Mouse (Mus musculus): ENCODE measurements at regions not wholly inside any gene's neighbourhood (a gene's known extent, or its start where the extent isn't known, plus 50 kb on each side); places are given as distances from the start of the nearest gene placed in this dataset.
A peak's percentile ranks its signal among the peaks of the same experiment; 100 is the strongest.

DNA sequence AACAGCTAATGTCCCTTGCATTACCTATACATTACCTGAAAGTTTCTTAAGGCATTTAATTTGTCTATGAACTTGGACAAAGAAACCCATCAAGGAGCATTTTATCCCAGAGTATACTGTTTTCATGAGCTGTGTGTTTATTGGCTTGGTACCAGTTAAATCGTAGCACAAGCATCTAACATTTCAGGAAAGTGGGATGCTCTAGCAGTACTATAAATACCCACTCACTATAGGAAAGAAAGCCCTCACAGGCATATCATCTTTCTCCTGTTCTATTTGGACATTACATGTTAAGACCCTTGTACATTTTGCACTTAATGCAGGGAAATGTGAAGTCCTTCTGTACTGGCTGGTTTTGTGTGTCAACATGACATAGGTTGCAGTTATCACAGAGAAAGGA, 163.9 kb downstream of the Ptprc start:
- no peak for DNase-seq

GRCm38 (mm10) chr1:138010910-138011477, 164.5 kb downstream of the Ptprc start:
- DNase-seq: no peak

GRCm38 (mm10) chr1:138006811-138007210, 168.7 kb downstream of the Ptprc start:
- no peak for DNase-seq

- no peak for DNase-seq
These were observed 171.2 kb downstream of the Ptprc start for GRCm38 (mm10) chr1:138004319-138004718.

DNA sequence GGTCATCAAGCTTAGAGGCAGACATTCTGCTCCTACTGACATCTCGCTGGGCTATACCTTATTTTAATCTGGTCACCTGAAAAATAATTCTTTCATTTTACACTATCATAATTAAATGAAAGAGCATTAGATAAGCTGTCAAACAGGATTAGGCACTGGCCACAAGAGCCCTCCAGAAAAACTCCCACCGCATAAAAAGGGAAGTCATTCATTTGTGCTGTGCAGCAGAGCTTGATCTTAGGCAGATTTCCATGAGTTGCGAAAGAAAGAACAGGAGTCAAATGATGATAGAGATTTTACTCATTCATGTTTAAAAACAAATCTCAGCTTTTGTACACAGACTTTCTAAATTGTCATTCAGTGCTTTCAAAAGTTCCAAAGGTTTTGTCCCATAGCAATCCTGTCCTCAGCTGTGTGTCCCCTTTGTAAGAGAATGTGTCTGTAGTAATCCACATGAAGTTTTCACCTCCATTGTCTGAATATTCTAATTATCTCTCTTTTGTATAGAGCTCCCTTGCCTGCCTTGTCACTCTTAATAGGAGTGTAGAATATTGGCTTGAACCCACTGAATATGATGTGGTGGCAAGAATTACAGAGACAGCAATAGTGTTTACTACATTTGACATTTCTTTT, 176.1 kb downstream of the Ptprc start:
- no peak for DNase-seq

DNA sequence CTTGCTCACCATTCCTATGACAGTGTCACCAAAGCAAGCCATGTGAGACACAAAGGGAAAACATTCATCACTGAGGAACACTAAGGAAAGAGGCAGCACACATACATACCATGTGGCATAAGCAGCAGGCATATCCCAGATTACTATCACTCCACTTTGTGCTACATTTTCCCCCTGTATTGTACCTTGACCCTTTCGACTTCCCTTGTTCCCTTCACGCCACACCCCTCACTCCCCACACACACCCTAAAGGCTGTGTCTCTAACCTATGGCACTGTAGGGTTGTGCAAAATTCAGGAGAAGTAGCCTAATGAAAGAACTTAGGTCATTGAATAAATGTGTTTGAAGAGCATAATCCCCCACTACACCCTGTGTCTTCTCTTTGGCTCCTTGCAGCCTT, 179.5 kb downstream of the Ptprc start:
- DNase-seq: no peak

DNA sequence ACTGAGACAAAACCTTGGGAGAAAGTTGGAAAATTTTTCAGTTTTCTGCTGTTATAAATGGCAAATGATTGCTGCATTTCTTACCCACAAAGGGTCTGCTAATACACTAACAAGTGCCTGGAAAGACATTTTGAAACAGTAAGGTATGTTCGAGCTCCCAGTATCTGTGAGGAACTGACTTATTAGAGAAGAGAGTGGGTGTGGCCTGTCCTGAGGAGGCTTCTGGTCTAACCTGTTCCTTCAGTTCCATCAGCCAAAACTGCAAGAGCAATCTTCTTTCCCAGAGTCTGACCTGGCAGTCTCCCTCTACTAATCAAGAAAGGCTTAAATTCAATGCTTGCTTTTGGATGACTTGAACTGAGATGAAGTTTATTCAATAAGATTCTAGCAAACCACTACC, 183.6 kb downstream of the Ptprc start:
- no peak for DNase-seq

GRCm38 (mm10) chr1:137991412-137991811, 184.1 kb downstream of the Ptprc start:
- DNase-seq: no peak

DNA sequence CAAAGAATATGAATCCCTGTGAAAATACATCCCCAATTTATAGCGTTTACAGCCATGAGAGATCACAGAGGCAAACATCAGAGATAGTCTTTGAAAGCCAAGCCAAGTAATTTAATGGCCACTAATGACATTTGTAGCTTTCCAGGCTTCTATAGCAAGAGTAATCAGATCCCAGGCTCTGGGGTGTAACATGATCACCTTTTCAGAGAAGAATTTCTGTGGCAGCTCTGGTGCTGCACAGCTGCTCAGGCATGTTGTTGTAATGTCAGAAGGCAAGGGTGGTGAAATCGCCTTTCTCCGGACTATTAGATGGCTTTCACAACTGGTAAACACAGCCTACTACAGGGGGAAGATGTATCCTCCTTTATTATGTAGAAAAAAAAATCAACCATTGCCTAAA, 202.1 kb downstream of the Ptprc start:
- no peak for DNase-seq

GRCm38 (mm10) chr1:137972620-137973350, 202.7 kb downstream of the Ptprc start:
- no peak for DNase-seq

- no peak for DNase-seq
These were observed 209.2 kb downstream of the Ptprc start for GRCm38 (mm10) chr1:137966151-137966836.

- DNase-seq: no peak
These were observed 211.9 kb downstream of the Ptprc start for GRCm38 (mm10) chr1:137963656-137964055.

DNA sequence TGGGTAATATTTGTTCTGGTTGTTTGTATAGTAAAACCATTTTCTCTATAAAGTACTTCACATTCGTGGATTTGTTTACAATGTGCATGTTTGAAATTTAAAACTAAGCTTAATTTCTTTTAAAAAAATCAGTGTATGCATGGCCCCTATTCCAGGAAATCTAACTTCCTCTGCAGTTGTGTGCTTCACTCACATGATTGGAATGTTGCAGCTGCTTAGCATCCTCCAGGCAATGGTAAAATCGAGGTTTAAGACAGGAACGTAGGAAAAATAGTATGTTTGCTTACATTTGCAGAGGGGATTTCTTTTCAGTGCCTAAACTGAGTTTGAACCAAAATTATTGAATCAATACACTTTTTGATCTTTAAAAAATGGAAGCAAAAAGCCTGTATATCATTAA, 217.5 kb downstream of the Ptprc start:
- DNase-seq: no peak

DNA sequence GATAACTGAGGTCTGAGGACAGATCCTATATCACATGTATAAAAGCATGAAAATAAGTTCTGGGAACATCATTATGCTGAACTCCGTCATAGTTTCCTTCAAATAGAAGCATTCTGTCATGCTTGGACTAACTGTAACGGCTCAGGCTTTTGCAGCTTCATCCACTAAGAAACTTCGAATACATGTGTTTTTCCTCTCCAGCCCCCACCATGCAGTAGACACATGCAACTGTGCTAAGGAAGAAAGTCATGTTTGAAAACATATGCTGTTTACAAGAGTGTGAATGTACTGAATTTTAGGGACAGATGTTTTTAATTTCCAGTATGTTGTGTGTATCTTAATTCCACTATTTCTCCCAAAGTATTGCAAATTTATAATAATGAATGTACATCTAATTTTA, 219.5 kb downstream of the Ptprc start:
- no peak for DNase-seq

DNA sequence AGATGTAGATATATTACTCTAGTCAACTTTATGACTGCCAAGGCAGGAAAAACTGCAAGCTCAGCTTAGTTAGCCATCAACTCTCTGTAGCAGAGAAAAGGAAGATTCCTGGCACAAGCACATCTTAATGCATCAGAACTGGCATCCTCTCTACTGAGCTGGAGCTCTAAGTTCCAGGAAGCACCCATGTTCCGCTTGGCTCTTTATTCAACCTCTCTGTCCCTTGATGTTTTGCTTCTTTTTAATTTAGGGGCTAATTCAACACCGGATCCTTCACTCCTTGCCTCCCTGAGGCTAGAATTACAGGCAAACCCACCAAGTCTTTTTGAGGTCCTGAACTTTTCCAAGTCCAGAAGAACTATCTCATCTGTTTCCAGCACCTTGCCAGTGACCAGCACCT, 220.4 kb downstream of the Ptprc start:
- DNase-seq: no peak

DNA sequence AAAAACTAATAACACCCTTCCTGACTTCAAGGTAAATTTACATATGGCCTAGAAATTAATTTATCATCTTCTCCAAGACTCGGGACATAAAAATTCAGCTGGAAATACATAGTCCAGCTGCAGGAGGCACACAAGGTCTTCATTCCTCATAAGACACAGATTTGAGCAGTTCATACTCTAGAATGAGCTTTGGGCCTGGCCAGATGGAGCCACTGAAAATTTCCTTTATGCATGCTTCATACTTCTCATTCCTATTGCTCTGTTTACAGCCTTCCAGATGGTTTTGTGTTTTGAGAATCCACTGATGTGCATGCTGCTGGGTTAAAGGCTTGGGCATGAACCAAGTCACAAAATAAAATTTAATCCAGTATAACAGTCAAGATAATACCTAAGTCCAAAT, 222.1 kb downstream of the Ptprc start:
- peak; percentile 20 for DNase-seq

DNA sequence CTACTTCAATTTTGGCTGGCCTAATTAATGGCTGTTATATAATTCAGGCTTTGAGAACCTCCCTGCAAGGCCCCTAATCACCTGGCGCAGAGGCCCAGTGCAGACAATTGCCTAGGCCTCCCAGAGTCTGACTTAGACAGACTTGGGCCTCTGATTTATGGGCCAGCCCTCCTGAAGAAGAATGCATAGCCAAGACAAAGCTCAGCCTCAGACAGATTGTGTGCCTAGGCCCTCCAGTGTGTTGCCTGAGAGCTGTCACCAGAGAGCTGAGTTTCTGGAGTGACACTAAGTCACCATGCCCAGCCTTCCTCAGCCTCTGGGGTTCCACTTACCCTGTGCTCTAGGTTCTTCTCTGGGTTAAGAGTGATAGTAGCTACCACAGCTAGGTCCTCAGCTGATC, 222.7 kb downstream of the Ptprc start:
- DNase-seq: no peak

DNA sequence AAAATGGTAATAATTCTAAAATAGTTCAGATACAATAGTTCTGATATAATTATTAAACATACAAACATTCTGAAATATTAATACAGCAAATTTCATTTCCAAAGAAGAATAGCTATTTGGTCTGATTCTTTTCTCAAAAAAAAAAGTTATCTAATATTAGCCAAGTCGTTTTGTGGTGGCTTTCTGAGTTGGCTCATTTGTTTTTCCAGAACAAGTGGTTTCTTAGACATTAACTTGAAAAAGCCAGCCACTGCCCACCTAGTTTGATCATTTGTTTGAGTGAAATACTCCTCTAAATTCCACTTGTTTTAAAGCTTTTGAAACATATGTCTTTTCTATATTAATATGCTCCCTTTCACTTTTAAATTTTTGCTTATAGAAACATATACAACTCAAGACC, 227.6 kb downstream of the Ptprc start:
- DNase-seq: no peak

GRCm38 (mm10) chr1:137941776-137942522, 233.6 kb downstream of the Ptprc start:
- DNase-seq: no peak

DNA sequence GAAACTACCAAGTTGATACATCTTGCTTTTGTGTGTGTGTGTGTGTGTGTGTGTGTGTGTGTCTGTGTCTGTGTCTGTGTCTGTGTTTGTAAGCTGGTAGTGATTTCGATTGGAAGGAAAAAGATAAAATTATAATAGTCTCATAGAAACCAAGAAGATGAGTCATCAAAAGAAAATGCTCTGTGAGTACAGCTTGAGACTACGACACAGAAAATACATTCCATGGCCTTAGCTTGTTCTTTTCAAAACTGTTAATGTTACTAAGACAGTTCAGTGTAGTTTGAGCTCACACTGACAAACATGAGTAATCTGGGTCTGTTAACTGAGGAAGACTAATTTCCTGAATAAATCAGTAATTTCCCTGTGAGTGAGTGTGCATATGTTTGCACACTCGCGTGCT, 239.8 kb downstream of the Ptprc start:
- no peak for DNase-seq

DNA sequence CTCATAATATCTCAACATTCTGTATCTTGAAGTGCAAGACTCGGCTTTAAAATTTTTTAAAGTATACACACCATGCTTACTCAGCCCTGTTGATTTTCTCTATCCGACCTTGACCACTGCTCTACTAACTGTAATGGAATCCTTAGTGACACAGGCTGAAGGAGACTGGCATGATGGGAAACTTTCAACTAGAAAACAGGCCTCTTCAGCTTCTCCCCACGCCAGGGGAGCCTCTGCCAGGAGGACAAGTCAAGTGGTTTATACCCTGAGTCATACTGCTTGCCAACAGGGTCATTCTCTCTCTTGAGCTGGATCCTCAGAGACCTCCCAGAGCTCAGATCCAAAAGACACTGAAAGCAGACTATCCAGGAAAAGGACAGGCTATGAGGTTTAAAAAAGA, 245.7 kb downstream of the Ptprc start:
- no peak for DNase-seq

DNA sequence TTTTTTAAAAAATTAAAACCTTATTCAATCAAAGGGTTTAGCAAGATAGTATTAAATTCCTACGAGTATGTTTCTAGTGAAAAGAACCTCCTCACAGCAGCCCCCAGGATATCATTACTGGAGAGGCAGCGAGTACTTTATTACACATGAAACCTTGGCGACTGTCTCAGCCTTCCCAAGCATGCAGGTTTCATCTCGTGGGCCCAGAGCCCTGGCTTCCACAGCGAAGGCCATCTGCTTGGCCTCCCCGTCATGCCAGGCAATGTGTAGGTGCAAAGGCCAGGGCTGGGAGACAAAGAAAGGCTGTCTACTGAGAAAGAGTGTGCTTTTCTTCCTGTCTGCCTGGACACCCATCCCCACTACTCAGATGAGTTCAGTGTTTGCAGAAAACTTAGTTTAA, 247.0 kb downstream of the Ptprc start:
- peak; percentile 32 for DNase-seq

GRCm38 (mm10) chr1:137927953-137928352, 247.6 kb downstream of the Ptprc start:
- peak; percentile 77 for DNase-seq
